Mouse (Mus musculus) kidney, postnatal 10 days (tissue): Measurements from ENCODE around the gene Rnf185.

Experiments used
- DNase-seq: peaks from one replicate; pipeline ENCODE4 v3.0.0; 2021; ENCODE audit warnings: mixed read lengths

Rnf185 gene

GRCm38 (mm10) chr11:3443091-3443490 is 9.1 kb downstream of the Rnf185 start:
- no peak for DNase-seq

GRCm38 (mm10) chr11:3442677-3443076 is 9.5 kb downstream of the Rnf185 start:
- no peak for DNase-seq

GRCm38 (mm10) chr11:3441696-3442443 is 10.3 kb downstream of the Rnf185 start:
- peak; percentile 38 for DNase-seq

GRCm38 (mm10) chr11:3437621-3438020 is 14.5 kb downstream of the Rnf185 start:
- DNase-seq, result no peak

DNA sequence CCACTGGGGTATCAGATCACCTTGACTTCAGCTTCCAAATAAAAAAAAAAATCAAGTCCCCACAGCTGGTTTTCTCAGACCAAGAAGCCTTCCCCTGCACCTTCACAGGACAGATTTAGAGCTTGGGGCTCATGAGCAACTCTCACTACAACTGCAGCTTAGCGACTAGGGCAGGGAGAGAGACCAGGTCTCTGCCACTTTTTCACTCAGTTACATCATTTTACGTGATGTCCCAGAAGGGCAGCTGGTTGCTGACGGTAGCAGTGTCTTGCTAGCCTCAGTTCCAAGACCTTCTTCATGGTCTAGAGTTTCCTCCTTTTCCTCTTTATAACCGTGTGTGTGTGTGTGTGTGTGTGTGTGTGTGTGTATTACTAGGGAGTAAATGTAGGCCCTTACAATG is 18.4 kb downstream of the Rnf185 start:
- no peak for DNase-seq

DNA sequence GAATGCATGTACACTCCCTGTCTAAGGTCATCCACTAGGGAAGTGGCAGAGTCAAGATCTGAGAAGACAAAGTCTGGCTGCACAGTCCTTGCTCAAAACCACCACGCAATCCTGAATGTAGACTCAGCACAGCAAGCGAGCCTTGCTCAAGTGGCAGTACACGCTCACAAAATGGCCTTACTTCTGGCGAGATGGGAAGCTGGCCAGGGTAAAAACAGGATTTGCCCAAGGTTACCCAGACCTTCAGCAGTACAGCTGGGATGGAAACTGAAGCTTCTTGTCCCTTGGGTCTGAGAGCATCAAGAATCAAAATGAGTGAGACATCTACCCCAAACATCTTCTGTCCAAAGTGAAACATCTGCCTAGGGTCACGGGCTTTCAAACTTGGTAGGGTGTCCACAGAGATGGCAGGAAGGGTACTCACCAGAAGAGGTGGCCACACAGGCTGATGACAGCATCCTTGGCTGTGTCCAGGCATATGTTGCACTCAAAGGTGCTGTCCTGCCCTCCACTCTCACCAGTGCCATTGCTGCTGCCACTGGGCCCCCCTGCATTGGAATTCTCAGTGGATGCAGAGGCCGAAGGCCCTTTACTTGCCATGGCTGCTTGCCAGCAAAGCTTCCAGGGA is 20.1 kb downstream of the Rnf185 start:
- no peak for DNase-seq

GRCm38 (mm10) chr11:3431515-3431914 is 20.6 kb downstream of the Rnf185 start:
- DNase-seq, result no peak

- no peak for DNase-seq
These were observed 23.5 kb downstream of the Rnf185 start for GRCm38 (mm10) chr11:3428632-3429031.

DNA sequence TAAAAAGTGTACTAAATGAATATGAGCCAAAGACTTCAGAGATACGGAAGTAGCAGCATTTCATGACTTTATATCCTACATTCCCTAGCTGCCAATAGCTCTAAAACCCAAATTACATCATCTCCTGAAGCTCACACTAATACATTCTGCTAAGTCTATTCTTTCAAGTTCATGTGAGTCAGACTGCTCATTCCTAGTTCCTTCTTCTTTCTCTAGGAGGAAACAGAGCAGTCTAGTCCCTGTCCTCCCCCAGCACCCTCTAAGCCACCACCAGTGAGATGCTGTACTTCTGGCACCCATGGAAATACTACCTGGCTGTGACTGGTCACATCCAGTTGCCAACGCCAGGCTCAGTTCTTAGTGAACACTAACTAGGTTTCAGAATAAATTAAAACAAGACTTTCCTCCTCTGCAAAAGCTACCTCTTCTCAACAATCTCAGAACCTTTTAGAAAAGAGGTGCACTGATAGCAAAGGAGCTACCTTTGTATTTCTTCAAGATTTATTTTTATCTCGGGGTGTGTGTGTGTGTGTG is 24.4 kb downstream of the Rnf185 start:
- DNase-seq, result peak; percentile 30

DNA sequence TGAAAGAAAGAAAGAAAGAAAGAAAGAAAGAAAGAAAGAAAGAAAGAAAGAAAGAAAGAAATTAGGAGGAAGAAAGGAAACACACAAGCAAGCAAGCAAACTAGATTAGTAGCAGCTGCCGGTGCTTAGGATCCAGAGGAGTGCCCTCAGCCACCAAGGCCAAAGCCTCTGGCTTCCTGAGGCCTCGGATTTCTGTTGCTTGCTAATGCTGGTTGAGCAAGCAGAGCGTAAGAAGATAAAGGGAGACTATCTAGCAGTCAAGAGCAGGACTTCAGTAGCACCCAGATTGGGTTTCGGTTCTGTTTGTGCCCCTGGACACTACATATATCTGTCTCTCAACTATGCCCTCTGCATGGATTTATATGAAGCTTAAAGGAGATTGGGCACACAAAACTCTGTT is 29.9 kb downstream of the Rnf185 start:
- DNase-seq, result no peak

DNA sequence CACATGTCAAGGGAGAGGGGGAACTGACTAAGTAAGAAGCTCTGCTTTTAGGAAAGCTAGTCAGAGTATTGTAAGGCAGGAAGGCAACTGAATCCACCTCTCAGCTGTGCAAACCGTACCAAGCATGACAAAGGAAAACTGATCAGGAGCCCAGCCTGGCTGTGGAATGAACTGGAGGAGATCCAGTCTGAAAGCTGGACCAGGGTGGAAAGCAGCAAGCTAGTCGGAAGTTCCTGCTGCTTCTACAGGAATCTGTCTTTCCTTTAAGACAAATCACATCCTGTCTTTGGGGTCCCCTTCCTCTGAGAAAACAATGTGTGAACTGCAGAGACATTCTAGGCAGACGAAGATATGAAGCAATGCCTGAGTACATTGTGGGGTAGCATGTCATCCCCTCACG is 33.4 kb downstream of the Rnf185 start:
- DNase-seq, result peak; percentile 60

GRCm38 (mm10) chr11:3417795-3418194 is 34.4 kb downstream of the Rnf185 start:
- peak; percentile 34 for DNase-seq

DNA sequence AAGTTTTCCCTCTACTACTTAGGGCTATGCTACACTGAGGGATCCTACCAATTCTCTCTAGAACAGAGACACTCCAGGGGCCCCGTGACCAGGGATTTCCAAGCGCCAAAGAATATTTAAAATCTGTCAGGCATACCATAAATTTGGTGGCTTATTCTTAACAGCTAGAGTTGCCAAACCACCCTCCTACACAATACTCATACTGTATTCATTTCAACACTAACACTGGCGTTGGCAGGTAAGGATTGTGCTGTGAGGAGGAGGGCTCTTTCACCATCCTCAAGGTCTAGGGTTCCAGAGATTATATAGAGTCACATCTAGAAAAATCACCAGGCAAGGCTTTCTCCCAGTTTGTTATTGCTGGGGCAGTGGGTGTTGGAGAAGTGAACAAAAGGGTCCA is 35.8 kb downstream of the Rnf185 start:
- DNase-seq, result no peak

- DNase-seq, result no peak
These were observed 40.1 kb downstream of the Rnf185 start for GRCm38 (mm10) chr11:3412111-3412510.

DNA sequence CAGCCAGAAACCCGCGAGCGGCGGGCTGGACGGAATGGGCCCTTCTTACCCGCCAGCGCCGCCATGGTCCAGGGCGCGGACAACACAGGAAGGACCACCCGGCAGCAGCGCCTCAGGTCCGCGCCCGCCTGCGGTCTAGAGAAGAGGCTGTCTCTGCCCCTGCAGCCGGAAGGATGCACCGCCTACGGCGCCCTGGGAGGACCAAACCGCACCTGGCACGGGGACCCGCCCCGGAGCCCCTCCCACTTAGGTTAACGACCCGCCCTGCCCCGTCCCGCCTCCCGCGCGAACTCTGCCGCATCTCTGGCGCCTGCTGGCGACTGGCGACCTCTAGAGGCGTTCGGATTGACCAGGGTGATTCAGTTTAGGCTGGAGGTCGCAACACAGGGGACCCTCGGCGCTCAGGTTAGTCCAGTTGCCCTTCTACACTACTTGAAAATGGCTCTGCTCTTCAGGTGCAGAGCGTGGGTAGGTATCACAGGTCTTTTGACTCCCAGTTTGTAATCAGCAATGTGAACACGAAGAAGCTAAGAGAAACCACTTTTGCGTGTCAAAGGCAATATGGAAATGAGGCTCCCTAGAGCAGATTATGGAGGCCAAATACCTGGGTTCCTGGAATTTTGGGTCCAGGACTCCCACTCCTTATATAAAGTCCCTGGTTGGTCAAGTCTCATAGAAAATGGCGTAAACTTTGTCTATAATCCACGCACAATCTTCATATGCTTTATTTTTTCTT is 43.0 kb downstream of the Rnf185 start, which contains the start of gene Limk2:
Gene Limk2 (minus strand): TSS at position 193 of the 736 bp plus-strand sequence.
- peak; percentile 97 for DNase-seq

DNA sequence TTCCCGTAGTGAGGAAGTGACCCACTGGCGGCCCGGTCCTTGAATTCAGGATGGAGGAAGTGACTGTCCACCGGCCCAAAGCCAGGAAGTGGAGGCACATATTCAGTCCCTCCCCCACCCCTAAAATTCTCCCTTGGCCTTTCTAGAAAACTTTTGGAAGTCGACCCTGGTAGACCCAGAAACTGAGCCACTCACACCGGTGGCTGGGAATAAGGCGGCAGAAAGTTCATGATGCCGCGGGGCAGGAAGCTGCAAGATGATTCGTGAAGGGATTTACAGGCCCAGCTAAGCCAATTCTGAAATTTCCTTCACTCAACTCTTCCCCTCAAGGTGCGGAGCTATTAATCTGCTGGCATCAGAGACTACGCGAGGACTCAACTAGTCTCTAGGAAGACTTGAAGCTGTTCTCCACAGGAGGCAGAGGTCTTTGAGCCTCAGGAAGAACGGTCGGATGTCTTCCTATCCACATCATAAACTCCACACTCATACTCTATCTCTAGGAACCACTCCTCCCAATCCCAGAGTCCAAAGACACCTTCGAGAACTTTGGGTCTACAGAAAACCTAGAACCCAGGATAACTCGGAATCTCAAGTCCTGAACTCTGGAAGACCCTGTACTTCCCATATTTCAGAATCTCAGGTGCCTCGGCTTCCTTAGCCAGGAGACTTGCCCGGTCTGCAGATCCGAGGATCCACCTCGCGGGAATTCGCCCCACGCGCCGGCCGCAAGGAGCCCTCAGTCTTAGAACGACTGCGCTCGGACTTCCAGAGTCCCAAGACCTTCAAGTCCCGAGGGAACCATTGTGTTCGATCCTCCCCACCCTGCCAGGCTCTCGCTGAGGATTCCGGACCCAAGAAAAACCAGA is 43.8 kb downstream of the Rnf185 start:
- peak; percentile 66 for DNase-seq

DNA sequence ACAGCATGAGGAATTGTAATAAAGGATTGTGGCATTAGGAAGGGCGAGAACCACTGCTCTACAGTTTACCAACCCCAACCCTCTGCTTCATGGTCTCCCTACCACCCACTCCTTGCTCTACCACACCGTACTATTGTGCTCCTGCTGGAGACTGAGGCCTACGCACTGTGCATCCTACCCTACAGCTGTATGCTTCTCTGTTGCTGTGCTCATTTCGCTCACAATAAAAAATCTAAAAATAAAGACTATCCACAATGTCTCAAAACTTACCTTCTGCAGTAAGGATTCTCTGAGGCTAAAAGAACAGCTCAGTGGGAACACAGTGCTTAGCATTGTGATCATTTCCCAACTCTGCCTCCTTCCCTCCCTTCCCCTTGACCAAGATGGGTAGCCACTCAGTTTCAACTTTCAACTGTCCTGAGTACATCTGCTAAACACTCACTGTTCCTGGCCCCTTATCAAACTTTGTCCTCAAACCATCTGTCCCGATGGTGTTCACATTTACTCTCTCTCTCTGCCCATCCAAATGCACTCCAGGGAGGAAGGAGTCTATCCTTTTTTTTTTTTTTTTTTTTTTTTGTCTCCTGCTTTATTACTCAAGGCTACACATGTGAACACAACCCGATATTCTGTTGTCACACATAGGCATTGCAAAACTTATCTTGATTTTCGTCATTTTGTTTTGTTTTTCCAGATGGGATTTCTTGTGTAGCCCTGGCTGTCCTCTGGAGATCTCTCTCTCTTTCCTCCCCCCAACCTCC is 47.7 kb downstream of the Rnf185 start:
- DNase-seq, result no peak

DNA sequence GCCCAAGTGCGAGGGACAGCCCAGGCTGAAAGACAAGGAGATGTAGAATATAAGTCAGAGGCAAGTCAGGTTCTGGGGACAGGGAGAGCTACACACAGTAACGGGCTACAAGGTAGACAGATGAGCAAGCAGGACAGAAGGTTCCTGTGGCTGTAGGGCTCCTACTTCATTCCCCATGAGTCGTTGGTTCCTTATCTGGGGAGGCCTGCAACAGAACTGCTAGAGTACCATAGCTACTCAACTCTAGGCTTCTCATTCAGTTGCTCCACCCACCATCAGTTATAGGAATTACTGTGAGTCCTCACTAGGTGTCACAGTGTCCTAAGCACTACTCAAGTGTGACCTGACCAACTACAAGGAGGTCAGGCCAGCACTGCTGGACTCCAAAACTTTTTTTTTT is 49.1 kb downstream of the Rnf185 start:
- DNase-seq, result no peak

- DNase-seq, result no peak
These were observed 53.8 kb downstream of the Rnf185 start for GRCm38 (mm10) chr11:3398318-3398717.

DNA sequence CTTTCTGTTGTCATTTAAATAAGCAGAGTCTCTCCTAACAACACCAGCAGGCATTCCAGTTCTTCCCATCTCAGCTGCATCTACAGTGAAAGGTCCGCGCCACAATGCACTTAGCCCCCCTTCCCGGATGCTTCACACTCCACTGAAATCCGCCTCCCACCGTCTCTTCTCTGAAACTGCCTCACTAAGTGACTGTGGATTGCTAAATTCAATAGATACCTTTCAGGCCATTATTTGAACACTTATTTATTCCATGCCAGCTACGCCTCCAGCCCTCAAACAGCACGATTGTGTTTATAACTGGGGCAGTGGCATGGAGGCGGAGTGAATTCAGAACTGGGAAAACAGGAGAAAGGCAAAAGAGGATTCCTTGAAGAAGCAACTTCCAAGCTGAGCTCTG is 55.6 kb downstream of the Rnf185 start:
- DNase-seq, result no peak

GRCm38 (mm10) chr11:3396091-3396490 is 56.1 kb downstream of the Rnf185 start:
- no peak for DNase-seq

GRCm38 (mm10) chr11:3394520-3394919 is 57.6 kb downstream of the Rnf185 start:
- DNase-seq, result no peak
